Mouse (Mus musculus) naive thymus-derived CD4-positive, alpha-beta T cell, adult 2 months (primary cell): ENCODE results near the gene Trim69.

ENCODE experiments used
- DNase-seq: peaks from one replicate; pipeline ENCODE4 v3.0.0-alpha.2; 2011; ENCODE audit warnings: low read depth

Gene Trim69

DNA sequence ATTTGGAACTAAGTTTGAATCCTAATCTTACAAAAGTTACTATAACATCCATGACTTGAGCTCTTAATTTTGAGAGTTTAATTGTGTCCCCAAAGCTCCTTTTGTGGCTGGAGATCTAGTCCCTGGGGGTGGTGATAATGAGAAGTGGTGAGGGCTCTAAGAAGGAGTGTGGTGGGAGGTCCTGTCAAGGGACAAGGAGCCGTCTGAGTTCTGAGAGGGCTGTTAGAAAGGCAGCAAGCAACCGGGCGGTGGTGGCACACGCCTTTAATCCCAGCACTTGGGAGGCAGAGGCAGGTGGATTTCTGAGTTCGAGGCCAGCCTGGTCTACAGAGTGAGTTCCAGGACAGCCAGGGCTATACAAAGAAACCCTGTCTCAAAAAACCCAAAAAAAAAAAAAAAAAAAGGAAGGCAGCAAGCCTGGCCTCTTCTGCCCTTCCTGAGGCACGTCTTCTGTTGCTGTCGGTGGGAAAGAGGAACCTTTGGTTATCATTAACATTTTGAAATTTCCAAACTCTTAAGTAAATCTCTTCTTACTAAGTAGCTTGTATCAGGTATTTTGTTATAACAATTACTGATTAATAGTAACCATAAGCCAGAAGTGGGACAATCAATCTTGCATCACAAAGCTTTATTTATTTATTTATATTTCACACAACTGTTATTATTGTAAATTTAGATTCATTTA lies 6.7 kb upstream of the Trim69 start:
- no peak for DNase-seq

DNA sequence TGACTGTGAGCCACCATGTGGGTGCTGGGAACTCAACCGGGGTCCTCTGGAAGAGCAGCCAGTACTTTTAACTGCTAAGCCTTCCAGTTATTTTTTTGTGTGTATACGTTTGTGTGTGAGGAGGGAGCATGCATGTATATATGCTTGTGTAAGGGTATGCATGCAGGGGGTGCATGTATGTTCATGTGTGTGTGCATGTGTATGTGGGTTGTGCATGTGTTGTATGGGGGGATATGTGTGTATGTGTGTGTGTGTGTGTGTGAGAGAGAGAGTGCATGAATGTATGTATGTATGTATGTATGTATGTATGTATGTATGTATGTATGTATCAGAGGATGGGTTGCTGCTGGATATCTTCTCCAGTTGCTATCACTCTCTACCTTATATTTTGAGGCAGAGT lies 6.0 kb upstream of the Trim69 start:
- DNase-seq, result no peak

DNA sequence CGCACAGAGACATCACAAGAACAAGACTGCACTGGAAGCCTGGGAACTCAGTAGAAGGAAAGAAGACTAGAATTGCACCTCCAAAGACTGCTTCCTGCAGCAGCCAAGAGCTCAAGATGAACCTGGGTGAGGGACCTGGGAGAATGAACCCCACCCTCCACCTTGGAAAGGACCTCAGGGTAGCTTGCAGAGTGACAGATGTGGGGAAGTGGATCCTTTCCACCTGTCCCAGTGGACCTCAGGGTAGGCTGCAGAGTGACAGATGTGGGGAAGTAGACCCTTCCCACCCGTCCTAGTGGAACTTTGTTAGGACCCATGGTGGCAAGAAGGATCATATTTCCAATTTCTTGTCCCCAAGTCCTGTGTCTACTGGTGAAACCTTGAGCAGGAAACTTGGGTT lies 5.2 kb upstream of the Trim69 start:
- DNase-seq, result no peak

DNA sequence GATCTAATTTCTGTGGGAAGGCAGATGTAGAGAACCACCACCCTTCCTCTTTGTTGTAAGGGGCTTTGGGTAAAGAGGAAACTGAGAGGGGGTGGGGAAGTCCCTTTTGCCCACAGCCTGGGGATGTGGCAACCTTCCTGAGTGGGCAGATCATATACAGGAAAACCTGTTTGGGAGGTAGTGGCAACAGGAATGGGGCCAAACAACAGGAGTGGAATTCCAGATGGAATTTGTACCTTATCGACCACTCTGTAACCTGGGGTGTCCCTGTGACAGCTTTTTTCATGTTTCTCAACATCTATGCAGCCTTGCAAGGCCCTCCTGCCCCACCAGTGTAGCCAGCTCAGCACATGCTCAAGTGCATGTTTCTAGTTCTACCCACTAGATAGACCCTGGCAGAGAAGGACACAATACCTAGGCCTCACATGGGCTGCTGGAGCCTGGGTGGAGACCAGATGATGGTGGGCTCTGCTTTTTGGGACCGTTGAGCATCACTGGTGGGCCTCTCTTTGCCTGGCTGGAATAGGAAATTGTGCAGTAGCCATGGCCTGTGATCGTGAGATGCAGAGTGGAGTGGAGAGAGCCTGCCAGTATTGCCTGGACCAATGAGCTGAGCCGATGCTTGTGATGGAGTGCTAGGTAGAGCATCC lies 4.3 kb upstream of the Trim69 start:
- no peak for DNase-seq

DNA sequence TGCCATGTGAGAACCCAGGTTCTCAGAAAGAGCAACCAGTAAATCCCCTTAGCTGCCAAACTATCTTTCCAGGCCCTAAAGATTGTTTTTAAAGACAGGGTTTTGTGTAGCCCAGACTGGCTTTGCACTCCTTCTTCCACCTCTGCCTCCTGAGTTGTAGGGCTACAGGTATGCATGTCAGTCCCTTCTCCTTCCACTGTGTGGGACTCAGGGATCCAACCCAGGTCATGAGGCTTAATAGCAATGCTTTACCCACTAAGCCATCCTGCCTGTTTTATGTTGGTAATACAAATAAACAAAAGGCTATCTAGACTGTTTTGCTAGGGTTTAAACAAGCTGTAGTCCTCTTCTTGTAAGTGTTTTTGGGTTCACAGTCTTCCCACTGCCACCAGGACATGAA lies 2.9 kb upstream of the Trim69 start:
- no peak for DNase-seq

DNA sequence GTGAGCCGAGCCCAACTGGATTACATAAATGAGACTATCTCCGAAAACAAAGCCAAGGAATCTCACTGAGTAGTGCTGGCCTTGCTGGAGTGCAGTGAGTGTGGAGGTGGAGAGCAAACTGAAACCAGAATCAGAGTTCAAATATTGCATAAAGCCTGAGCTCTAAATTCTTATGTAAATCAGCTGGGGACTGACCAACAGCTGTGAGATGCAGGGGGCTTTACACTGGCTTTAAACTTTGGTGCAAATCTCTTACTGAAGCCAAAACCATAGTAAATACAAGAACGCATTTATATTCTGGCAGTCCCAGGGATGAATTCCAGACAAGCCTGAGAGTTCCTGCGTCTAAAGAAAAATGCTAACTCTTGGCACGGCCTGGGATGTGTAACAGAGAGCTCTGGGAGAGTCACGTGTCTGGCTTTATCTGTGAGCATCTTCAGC lies 2.1 kb upstream of the Trim69 start:
- DNase-seq, result no peak

DNA sequence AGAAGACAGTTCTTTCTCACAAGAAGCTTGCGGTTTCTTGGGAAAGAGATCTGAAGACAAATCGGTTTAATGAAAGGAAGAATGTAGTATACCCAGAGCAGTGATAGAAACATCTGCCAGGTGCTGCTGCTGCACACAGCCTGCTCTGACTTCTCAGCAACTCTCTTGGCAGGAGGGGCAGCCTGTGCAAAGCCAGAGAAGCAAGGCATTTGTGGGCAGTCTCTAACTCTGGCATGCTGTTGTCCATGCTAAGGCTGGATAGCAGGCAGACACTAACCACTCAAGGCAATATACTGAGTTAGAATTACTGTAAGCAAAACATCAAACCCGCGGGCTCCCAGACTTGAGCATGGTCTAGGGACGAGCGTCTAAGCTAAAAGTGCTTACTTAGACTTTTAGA lies 833 bp upstream of the Trim69 start:
- no peak for DNase-seq

DNA sequence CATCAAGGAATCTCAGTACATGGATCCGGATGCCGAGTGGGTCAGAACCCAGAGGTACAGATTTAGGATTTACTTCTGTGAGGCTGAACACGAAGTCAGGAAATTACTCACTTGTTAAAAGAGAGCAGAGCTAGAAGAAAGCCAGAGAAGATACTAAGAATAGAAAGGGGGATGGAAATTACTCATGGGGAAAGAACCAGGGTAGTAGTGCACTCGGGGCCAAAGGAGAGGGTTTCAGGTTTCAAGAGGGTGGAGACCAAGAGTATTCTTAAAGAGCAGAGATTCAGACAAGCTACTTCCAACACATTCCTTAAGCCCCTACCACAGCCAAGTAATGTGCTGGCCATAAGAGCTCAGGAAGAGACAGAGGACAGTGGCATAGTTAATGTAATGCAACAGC lies 1.0 kb downstream of the Trim69 start:
- no peak for DNase-seq

DNA sequence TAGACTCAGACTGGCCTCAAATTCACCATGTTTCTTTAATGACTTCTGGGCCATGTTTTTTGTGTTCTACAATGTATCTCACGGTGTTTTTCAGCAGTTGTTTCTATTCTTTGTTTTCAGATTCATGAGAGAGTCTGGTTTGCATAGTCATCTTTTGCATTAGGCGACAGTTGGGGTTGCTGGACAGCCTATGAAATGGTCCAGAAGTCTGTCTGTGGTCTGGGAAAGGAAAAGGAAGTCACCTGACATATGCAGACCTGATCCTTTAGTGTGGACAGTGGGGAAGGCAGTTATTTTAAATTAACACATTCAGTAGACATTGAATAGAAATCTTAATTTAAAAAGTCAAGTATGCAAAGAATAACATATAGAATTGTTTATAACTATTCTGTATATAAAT lies 2.0 kb downstream of the Trim69 start:
- DNase-seq, result no peak

DNA sequence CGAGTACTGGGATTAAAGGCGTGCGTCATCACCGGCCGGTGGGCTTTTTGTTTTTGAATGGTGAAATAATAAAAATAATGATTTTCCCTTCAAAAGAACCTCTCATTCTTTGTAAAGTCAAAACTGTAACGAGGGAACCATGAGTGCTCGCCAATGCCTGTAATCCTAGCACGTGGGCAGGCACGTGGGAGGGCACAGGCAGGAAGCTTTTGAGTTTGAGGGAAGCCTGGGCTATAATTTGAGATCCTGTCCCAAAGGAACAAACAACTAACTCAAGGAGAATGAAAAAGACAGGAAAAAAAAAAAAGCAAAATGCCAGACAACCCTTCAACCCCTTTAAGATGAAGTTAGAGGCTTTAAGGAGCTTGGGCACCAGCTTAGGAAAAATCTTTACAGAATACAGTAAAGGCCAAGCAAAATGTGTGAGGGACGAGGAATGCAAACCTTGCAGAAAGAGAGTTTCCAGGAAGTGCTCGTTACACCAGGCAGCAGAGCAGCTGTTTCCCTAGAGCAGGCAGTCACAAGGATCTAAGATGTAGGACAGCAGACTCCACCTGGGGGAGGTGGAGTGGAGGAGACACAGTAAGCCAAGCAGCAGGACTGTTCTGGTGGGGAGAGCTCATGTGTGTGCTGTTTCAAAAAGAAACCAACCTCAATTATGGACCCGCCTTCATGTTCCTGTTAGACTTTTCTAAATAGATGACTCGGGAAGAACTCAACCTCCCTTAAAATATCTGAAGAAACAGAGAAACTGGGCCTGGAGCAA lies 3.1 kb downstream of the Trim69 start:
- peak; percentile 44 for DNase-seq

DNA sequence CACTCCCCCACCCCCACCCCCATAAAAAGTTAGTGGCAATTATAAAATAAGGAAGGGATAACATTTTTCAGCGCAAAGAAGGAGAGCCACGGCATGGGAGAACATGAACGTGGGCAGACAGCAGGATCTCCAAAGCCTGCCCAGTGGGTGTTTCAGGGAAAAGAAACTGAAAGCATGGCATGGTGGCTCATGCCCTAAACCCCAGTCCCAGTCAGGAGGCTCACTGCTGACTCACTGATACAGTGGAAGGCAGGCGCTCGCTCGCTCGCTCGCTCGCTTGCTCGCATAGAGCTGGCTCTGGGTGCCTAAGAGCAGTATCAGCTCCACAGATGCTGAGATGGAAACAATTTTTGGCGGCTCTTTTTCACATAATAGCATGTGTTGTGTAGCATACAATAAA lies 3.8 kb downstream of the Trim69 start:
- DNase-seq, result peak; percentile 70

DNA sequence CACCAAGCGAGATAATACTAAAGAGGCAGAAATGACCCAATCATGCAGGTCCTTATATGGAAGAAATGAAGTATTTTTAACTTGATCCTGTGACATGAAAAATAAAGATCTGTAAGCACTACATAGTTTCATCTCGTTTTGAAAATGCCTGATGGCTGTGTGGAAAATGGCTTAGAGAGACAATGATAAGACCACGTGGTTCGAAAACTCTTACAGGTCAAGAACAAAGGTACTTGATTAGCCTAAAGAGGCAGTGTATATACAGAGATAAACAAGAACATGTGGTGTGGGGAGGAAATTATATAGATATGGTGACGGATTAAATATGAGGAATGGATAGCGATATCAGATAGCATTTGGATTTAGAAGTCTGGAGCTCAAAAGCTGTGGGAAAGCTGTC lies 10.8 kb downstream of the Trim69 start:
- DNase-seq, result no peak

DNA sequence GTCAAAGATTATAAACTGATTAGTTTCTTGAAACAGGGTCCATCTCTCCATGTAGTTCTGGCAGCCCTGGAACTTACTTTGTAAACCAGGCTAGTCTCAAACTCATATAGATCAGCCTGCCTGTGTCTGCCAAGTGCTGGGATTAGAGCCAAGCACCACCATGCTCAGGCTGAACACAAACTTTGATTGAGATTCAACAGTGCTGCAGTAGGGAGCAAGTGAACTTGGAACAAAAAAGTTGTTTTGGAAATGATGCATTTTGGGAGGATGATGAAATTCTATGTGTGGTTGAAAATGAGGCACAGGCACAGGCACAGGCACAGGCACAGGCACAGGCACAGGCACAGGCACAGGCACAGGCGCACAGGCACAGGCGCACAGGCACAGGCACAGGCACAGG lies 11.7 kb downstream of the Trim69 start:
- no peak for DNase-seq

DNA sequence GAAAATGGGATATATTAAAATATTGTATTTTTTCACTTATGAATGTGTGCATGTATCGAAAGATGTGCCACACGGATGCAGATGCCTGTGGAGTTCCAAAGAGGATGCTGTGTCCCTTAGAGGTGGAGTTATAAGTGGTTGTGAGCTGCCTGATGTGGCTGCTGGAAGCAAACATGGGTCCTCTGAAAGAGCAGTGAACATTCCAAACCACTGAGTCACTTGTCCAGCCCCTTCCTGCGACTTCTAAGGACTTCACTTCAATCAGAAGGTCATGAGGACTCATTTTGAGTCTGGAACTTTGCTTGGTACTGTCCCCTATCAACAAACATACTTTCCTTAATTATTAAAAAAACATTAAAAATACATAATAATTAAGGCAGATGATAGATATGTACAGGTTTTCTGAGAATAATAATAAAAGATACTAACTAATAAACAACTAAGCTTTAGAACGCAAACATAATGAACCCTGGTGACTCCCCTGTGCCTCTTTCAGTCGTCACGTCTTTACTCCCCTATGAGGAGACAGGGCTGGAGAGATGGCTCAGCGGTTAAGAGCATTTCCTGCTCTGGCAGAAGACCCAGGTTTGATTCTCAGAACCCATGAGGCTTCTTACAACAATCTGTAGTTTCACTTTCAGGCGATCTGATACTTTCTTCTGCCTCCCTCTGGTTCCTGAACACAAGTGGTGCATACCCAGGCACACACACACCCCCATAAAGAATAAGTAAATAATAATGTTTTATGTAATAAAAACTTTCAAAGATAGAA lies 19.7 kb downstream of the Trim69 start:
- peak; percentile 82 for DNase-seq

DNA sequence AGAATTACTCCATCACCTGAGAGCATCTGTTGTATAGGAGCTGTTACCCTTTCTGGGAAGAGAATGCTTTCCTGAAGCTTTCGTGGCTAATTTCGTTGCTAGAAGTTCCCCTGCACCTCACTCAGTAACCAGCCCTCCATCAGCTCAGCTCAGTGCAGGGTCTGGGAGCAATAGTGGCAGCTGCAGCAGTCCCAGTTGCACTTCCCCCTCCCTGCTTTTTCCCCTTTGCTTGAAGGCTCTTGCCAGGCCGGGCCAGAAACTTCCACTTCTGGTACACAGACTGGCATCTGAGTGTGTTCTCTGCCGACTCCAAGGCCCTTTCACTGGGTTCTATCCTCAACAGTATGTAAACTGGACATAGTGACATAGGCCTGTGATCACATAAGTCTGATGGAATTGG lies 24.6 kb downstream of the Trim69 start:
- DNase-seq, result no peak

DNA sequence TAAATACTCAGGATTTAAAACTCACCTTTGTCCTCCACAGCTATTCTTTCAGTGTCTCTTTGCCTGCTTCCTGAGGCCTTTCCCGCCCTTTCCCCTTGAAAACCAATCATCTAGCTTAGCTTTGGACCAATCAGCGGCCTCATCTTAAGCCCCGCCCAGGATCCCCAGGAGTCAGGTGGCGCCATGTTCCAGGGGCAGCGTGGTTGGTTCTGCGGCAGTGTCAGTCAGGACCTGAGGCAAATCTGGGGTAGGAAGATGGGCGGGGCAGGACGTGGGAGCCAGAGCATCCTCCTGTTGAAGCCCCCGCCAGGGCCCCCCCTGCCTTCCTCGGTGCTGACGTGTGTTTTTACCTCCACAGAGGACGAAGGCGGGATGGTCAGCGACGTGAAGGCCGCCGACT lies 25.6 kb downstream of the Trim69 start, which contains the start of the genes Patl2 and Terb2:
TSS of gene Patl2 (minus strand) at position 84 of the 400 bp plus-strand sequence.
TSS of gene Terb2 (plus strand) at position 167 of the 400 bp plus-strand sequence.
- no peak for DNase-seq

DNA sequence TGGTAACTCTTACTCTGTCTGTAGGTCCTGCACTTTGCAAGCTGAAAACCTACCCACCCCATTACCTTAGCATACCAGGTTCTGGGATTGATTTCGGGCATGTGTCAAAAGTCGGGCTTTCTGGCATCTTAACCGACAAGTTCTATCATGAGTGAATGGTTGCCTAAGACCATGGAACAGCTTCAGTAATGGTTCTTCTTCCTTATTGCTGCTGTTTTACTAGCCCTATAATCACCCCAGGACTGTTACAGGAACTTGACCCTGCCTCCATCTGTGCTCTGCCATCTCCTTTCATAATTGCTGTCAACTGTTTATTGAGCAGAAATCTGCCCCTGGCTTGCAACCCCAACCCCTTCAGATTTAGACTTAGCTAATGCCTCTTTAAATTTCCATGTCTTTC lies 26.3 kb downstream of the Trim69 start:
- DNase-seq, result no peak

DNA sequence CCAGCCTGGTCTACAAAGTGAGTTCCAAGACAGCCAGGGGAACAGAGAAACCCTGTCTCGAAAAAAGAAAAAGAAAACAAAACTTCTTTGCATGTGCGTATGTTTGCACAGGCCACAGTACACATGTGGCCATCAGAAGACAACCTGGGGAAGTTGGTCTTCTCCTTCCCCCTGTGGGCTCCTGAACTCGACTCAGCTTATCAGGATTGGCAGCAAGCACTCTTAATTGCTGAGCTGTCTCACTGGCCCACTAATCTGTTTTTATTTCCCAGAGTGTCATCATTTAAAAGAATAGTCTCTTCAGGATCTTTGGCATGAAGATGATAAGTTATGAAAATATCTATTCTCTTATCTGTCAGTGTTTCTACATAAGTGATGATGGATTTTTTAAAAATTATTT lies 31.3 kb downstream of the Trim69 start:
- DNase-seq, result no peak

DNA sequence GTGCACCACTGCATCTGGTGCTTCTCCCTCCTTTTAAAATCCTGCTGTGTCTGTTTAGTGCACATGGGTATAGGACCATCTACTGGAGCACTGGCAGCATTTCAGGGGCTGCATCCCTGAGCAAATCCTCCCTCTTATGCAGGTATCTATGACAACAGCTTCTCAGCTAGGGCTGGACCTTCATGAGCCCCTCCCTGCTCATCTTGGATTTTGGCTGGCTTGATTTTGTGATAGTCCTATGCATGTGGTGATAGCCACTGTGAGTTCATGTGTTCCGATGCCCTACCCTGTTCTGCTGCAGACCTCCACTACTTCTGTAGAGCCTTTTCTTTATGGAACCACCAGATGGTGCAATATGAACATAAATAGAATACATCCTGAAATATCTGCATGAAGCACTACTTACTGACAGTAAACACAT lies 34.0 kb downstream of the Trim69 start:
- peak; percentile 69 for DNase-seq

DNA sequence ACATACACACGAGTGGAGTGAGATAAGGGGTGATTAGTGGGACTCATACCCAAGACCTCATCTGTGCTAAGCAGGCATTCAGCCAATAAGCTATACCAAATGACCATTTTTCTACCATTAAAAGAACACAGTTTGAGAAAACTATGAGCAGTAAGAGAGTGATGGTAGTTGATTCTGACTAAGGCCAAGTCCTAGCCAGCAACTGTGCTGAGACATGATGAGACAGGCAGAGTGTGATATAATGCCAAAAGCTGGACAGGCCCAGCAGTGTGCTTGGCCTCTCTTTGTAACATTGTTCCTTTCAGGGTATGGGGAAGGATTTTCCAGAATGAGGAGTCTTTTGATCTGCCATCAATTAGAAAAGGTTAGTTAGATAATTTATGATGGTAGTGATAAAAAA lies 41.0 kb downstream of the Trim69 start:
- DNase-seq, result no peak

DNA sequence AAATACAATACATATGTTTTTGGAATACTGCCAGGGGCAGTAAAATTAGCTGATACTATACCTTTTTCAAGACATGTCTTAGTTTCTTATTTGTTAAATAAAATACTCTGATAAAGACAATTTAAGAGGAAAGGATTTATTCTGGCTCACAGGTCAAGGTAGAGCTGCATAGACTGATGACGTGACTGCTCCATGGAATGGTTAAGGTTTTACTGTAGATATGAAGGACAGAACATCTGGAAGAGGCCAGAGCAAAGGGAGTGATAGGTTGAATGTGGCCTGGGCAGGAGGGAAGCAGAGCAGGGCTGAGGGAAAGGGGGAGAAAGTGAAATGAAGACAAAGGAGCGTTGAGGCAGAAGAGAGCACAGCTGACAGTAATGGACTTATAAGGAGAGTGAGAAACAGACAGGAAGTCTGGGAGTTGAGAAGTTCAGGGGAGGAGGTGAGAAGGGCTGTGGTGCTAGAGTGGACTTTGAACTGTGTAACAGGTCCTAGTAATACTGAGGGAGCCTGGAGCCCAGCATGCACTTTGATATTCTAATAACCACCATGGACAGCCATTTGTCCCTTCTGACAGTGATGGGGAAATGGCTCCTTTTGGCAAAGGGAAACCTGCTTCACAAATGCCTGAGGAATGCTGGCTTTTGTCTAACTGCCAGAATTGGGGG lies 46.1 kb downstream of the Trim69 start:
- no peak for DNase-seq
